Mouse (Mus musculus): ENCODE results near the gene Msi2.

- TF ChIP-seq CTCF (conservative IDR thresholded peaks at IDR 0.05; ENCODE audit: low read length) (no peak), POU5F1 (IDR thresholded peaks at IDR 0.05; ENCODE audit: borderline replicate concordance, low read length) (no peak), NANOG (IDR thresholded peaks at IDR 0.05; ENCODE audit: borderline replicate concordance, low read length) (no peak)
Measured at GRCm38 (mm10) chr11:88495018-88495417, 223.3 kb downstream of the Msi2 start.

Measured in E14TG2a.4 (cell line).